Mouse (Mus musculus): ENCODE results near the gene Prickle4. TPM values are rescaled to one million over a fixed set of nuclear protein-coding genes. Genes with fewer than 3 reads are reported as not detected.

Prickle4 gene
- polyA plus RNA-seq, 1 experiment from 2014 or later: 0.57 TPM

DNA sequence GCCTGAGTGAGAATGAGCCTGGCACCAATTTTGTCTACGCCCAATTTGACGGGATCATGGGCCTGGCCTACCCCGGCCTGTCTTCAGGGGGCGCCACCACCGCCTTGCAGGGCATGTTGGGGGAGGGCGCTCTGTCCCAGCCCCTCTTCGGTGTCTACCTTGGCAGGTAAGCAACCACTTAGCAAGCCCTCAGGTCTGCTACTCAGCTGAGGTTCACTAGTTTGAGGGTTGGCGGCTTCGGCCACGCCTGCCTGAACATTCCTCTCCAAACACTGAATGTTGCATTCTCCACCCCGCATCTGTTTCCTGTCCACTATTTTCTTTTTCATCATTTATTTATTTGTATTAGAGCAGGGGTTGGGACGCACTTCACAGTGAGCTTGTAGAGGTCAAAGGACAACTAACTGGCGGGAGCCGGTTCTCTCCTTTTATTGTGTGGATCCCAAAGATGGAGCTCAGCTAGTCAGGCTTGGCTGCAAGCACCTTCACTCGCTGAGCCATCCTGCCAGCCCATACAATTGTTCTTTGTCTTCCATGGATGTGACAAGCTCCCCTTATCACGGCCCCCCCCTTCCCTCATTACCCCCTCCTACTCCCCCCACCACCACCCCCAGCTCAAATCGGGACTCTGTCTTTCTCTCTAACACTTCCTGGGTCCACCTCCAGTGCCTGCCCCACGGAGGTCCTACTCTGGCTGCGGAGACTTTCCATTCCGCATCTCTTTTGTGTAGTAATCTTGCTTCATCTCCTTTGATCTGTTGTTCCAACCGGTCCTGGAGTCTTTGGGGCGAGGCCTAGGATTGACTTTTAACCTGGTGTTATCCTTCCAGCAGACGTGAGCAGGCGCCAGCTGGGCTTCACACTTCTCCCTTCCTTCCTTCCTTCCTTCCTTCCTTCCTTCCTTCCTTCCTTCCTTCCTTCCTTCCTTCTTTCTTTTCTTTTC, 36.4 kb upstream of the Prickle4 start:
- H3K4me1 ChIP-seq: no peaks in the 10 kb centered on the region
- no peaks in the 10 kb centered on the region for H3K9me3 ChIP-seq
- H3K36me3 ChIP-seq: no peaks in the 10 kb centered on the region
- no peak for ATAC-seq (ENCODE audit: low FRiP score, low read depth)
- no peak overlapping the region for H3K27ac ChIP-seq (replicated peaks)
- H3K4me2 ChIP-seq (replicated peaks): no peak overlapping the region
- H3K9ac ChIP-seq (replicated peaks): no peak overlapping the region
- no peak overlapping the region for H3K4me3 ChIP-seq
- no peaks in the 10 kb centered on the region; the same call in 1 of the 2 replicates for H3K27me3 ChIP-seq
- WGBS: 43% methylated on average over 24 of the region's 24 CpGs

DNA sequence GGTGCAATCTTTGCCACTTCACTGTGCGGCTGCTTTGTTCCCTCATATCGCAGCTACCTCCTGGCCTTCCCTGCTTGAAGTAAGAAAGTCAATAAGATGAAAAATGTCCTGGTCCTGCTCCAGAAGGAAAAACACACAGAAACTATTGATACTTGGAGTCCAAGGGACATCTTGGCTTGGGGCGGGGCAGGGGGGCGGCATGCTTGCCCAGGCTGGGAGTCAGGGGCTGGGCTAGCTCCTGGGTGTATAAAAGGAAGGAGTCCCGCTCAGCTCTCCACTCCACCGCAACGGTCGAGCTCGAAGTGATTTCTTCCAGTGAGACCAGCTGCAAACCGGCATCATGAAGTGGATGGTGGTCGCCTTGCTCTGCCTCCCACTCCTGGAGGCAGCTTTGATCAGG, 32.0 kb upstream of the Prickle4 start, which contains the start of gene Pgc:
Gene Pgc (plus strand): TSS at position 277 of the 400 bp plus-strand sequence.
- Histone ChIP-seq H3K4me1 (no peaks in the 10 kb centered on the region), H3K27ac (replicated peaks) (no peak within 1 kb of the TSS), H3K4me2 (replicated peaks) (no peak within 1 kb of the TSS), H3K9me3 (no peaks in the 10 kb centered on the region), H3K27me3 (no peaks in the 10 kb centered on the region; the same call in 1 of the 2 replicates), H3K9ac (replicated peaks) (no peak within 1 kb of the TSS), H3K4me3 (no peak within 1 kb of the TSS), H3K36me3 (no peaks in the 10 kb centered on the region)
- WGBS: 86% methylated on average over 11 of the region's 11 CpGs
- ATAC-seq (ENCODE audit: low FRiP score, low read depth): no peak

DNA sequence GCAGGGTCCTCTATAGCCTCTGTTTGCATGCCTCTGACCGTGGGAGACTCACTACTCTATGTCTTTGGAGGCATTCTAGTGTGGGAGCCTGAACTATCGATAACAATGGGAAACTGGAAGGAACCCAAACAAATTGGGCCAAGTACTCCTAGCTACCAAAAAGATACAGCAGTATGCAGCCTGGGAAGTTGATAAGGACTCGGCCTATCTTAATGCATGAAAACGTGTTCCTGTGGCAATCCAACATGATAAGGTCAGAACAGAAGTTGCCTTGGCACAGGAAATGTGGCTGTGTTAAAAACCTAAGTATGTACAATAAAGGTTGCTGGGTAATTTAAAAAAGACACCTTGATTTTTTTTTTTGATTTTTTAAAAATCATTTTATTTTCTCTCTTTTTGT, 26.6 kb upstream of the Prickle4 start:
- Histone ChIP-seq H3K9me3 (no peaks in the 10 kb centered on the region), H3K4me3 (no peak overlapping the region), H3K4me1 (no peaks in the 10 kb centered on the region), H3K27me3 (0 out of 2 replicates have a peak, but pooled peaks cover 3% of the 10 kb centered on the region), H3K27ac (replicated peaks) (no peak overlapping the region), H3K36me3 (no peaks in the 10 kb centered on the region), H3K9ac (replicated peaks) (no peak overlapping the region), H3K4me2 (replicated peaks) (no peak overlapping the region)
- 86% methylated on average over 4 of the region's 4 CpGs for WGBS
- no peak for ATAC-seq (ENCODE audit: low FRiP score, low read depth)

DNA sequence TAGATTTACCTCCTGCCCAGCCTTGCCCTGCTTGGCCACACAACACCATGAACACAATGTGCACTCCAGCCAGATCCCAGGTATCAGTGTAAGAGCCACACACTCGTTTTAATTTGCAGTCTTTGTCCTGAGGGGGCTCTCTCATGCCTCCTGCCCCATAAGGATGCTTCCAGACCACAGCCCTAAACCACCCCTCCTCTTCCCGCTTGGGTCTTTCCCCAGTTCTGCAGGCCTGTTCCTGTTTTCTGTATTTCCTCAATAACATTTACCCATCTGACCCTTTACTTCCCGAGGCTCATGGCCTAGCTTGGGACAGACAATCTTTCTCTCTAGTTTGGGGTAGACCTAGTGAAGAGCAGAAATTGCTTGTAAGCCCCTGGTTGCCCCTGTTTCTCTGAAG, 20.5 kb upstream of the Prickle4 start:
- Histone ChIP-seq H3K4me1 (no peaks in the 10 kb centered on the region), H3K4me3 (no peak overlapping the region), H3K36me3 (no peaks in the 10 kb centered on the region), H3K9me3 (no peaks in the 10 kb centered on the region), H3K27ac (replicated peaks) (no peak overlapping the region), H3K9ac (replicated peaks) (no peak overlapping the region), H3K4me2 (replicated peaks) (no peak overlapping the region), H3K27me3 (0 out of 2 replicates have a peak, but pooled peaks cover 3% of the 10 kb centered on the region)
- WGBS: 72% methylated on average over 3 of the region's 3 CpGs
- no peak for ATAC-seq (ENCODE audit: low FRiP score, low read depth)

DNA sequence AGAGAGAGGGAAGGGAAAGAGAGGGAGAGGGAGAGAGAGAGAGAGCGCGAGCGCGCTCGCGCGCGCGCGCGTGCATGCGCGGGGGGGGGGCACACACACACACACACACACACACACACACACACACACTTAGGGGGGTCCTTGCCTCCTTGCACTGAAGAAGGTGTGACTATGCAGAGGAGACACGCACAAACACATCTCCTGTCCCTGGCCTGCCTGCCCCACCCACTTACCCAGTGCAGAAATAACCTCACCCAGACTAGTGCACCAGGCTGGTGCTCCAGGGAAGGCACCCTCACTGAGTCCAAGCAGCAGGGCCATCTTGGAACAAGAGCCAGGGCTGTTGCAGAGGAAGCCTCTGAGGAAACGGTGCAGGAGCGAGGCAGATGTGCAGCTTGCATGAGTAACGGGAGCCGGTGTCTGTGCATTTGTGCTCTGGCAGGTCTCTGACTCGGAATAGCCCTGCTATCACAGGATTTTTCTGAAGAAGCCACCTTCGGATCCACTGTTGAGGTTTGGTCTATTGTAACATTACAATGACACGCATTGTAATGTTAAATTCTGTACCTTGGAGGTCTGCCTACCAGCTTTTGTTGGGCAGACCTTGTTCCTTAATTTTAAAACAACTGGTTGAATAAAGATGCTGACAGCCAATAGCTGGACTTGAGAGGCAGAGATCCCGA, 18.5 kb upstream of the Prickle4 start:
- no peak for ATAC-seq (ENCODE audit: low FRiP score, low read depth)
- Histone ChIP-seq H3K27ac (replicated peaks) (no peak overlapping the region), H3K4me2 (replicated peaks) (no peak overlapping the region), H3K36me3 (no peaks in the 10 kb centered on the region), H3K4me1 (no peaks in the 10 kb centered on the region), H3K9me3 (no peaks in the 10 kb centered on the region), H3K27me3 (0 out of 2 replicates have a peak, but pooled peaks cover 1% of the 10 kb centered on the region), H3K4me3 (no peak overlapping the region), H3K9ac (replicated peaks) (no peak overlapping the region)
- WGBS: 50% methylated on average over 10 of the region's 22 CpGs

DNA sequence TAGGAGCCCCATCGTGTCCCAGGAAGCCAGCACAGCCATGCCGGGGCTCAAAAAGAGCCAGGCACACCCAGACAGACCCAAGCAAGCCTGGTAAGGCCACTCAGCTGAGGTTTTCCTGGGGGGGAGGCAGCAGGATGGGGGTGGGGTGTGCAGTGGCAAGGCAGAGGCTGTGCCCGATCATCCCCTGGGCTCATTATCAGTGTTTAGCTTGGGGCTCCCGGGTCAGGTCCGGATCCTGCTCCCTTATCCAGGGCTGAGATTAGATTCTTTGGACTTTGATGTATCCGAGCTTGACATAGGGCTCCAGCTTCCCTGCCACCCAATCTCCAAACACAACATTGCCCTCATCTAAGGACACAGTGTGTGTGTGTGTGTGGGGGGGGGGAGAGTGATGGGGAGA, 17.3 kb upstream of the Prickle4 start:
- WGBS: 67% methylated on average over 6 of the region's 6 CpGs
- Histone ChIP-seq H3K4me3 (no peak overlapping the region), H3K36me3 (no peaks in the 10 kb centered on the region), H3K27ac (replicated peaks) (no peak overlapping the region), H3K4me2 (replicated peaks) (no peak overlapping the region), H3K4me1 (no peaks in the 10 kb centered on the region), H3K9me3 (no peaks in the 10 kb centered on the region), H3K27me3 (no peaks in the 10 kb centered on the region), H3K9ac (replicated peaks) (no peak overlapping the region)
- ATAC-seq (ENCODE audit: low FRiP score, low read depth): no peak

DNA sequence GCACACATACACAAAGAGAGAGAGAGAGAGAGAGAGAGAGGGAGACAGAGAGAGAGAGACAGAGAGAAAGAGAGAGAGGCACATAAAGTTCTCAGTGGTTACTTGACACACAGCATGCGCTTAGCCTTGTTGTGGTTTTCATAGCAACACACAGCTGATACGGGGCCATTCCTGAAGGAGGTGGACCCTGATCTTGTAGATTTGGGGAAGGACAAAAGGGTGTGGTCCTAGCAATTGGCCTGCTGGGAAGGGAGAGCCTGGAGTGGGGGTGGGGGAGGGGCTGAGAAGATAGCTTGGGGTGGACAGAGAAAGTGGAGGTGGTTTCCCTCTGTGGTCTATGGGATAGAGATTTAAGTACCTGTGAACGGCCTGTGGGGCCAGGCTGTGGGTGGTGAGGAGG, 15.5 kb upstream of the Prickle4 start:
- ATAC-seq (ENCODE audit: low FRiP score, low read depth): no peak
- H3K27ac ChIP-seq (replicated peaks): no peak overlapping the region
- no peak overlapping the region for H3K4me2 ChIP-seq (replicated peaks)
- WGBS: 79% methylated on average over 3 of the region's 3 CpGs
- H3K36me3 ChIP-seq: no peaks in the 10 kb centered on the region
- no peaks in the 10 kb centered on the region for H3K27me3 ChIP-seq
- no peak overlapping the region for H3K9ac ChIP-seq (replicated peaks)
- no peak overlapping the region for H3K4me3 ChIP-seq
- no peaks in the 10 kb centered on the region for H3K9me3 ChIP-seq
- H3K4me1 ChIP-seq: no peaks in the 10 kb centered on the region

DNA sequence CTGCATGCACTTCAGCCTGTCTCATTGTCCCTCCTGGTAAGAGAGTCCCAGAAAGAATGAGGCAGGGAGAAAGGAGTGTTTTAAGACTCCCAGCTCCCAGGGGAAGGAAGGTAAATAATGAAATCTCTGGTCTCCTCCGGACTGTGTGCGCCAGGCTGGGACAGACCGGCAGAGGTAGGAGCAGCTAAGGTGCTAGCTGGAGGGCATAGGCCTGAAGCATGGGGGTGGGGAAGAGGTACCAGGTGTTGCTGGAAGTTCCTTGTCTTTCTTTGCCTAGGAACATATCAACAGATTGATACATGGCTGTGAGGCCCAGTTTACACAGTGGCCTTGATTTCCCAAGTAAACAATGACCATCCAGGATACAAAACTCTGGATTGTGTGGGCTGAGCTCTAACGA, 14.4 kb upstream of the Prickle4 start:
- no peak overlapping the region for H3K4me2 ChIP-seq (replicated peaks)
- H3K4me1 ChIP-seq: no peaks in the 10 kb centered on the region
- no peak overlapping the region for H3K27ac ChIP-seq (replicated peaks)
- no peaks in the 10 kb centered on the region for H3K9me3 ChIP-seq
- H3K27me3 ChIP-seq: no peaks in the 10 kb centered on the region
- no peak overlapping the region for H3K4me3 ChIP-seq
- no peak overlapping the region for H3K9ac ChIP-seq (replicated peaks)
- WGBS: 81% methylated on average over 4 of the region's 4 CpGs
- H3K36me3 ChIP-seq: 0 out of 2 replicates have a peak, but pooled peaks cover 5% of the 10 kb centered on the region
- ATAC-seq (ENCODE audit: low FRiP score, low read depth): no peak

DNA sequence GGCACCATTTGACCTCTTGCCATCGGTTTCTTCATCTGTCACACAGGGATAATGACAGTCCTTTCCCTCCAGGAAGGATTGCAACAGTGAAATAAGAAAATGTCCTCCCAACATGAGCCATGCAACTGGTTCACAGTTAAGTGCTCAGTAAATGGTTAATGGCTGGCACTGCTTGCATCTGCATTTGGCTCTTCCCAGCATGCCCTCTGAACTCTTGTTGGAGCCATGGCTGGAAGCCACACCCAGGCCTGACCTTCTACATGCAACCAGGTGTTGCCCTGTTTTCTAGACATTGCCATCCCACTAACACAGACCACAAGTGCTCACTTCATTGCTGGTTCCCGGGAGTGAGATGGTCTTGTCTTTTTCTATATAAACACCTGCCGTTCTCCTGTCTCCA, 13.4 kb upstream of the Prickle4 start:
- ATAC-seq (ENCODE audit: low FRiP score, low read depth): no peak
- Histone ChIP-seq H3K4me1 (0 out of 2 replicates have a peak, but pooled peaks cover 3% of the 10 kb centered on the region), H3K27ac (replicated peaks) (no peak overlapping the region), H3K36me3 (peaks cover 14% of the 10 kb centered on the region; the same call in 1 of the 2 replicates), H3K9me3 (no peaks in the 10 kb centered on the region), H3K9ac (replicated peaks) (no peak overlapping the region), H3K27me3 (peaks cover 8% of the 10 kb centered on the region), H3K4me3 (no peak overlapping the region), H3K4me2 (replicated peaks) (no peak overlapping the region)
- 88% methylated on average over 3 of the region's 3 CpGs for WGBS

DNA sequence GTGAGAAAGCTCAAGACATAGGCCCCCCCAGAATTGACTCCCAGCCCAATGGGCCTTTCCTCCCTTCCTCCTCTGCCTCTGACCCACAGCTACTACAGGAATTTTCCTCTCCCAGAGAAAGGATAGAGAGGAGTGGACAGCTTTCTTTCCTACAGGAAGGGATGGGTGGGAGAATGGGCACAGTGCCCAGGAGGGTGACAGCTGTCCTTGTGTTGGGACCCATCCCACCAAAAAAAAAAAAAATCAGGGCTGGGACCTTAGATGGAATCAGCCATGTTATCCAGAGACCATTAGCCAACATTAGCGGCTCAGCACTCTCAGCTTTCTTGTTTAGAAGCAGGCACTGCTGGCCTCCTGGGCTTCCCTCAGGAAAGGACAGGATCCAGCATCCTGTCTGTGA, 11.7 kb upstream of the Prickle4 start:
- H3K9me3 ChIP-seq: no peaks in the 10 kb centered on the region
- no peak for ATAC-seq (ENCODE audit: low FRiP score, low read depth)
- peaks cover 18% of the 10 kb centered on the region for H3K27me3 ChIP-seq
- H3K4me2 ChIP-seq (replicated peaks): no peak overlapping the region
- 0 out of 2 replicates have a peak, but pooled peaks cover 3% of the 10 kb centered on the region for H3K4me1 ChIP-seq
- no peak overlapping the region for H3K4me3 ChIP-seq
- WGBS: 80% methylated on average over 1 of the region's 1 CpGs
- no peak overlapping the region for H3K9ac ChIP-seq (replicated peaks)
- H3K27ac ChIP-seq (replicated peaks): no peak overlapping the region
- H3K36me3 ChIP-seq: peaks cover 29% of the 10 kb centered on the region

DNA sequence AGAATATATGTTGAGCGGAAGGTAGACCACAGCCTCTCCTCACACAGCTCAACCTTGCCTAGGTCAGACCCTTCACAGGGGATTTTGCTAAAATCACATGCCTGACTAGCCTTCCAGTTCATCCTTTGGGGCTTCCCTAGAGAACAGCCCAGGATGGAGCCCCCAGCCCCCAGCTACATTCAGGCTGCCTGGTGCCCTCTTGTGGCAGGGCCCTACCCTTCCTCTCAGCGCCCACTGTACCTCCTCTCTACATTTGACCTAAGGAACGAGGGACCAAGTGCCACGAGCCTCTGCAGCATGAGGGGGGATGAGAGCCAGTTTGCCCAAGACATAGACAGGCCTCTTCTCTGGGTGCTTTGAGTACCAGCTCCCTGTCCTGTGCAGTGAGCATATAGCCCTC, 10.2 kb upstream of the Prickle4 start:
- no peak for ATAC-seq (ENCODE audit: low FRiP score, low read depth)
- Histone ChIP-seq H3K4me2 (replicated peaks) (no peak overlapping the region), H3K27ac (replicated peaks) (no peak overlapping the region), H3K27me3 (peaks cover 18% of the 10 kb centered on the region), H3K9me3 (no peaks in the 10 kb centered on the region), H3K4me3 (no peak overlapping the region), H3K4me1 (0 out of 2 replicates have a peak, but pooled peaks cover 3% of the 10 kb centered on the region), H3K36me3 (peaks cover 40% of the 10 kb centered on the region), H3K9ac (replicated peaks) (no peak overlapping the region)
- 84% methylated on average over 4 of the region's 4 CpGs for WGBS

DNA sequence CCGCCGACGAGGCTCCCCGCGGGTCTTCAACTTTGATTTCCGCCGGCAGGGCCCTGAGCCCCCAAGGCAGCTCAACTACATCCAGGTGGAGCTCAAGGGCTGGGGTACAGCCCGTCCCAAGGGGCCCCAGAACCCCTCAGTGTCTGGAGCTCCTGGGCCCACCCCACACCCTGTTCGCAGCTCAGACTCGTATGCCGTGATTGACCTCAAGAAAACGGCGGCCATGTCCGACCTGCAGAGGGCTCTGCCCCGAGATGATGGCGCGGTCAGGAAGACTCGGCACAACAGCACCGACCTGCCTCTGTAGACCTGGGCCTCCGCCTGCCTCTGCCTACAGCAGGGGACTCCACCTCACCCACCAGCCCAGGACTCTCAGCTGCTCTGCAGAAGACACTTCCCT, 9.0 kb upstream of the Prickle4 start:
- no peaks in the 10 kb centered on the region for H3K9me3 ChIP-seq
- H3K4me3 ChIP-seq: no peak overlapping the region
- H3K9ac ChIP-seq (replicated peaks): 0 out of 2 replicates have a peak overlapping the region, but pooled peaks have one; percentile 12
- H3K4me1 ChIP-seq: 0 out of 2 replicates have a peak, but pooled peaks cover 3% of the 10 kb centered on the region
- WGBS: 29% methylated on average over 20 of the region's 20 CpGs
- H3K4me2 ChIP-seq (replicated peaks): no peak overlapping the region
- peaks cover 44% of the 10 kb centered on the region for H3K36me3 ChIP-seq
- no peak overlapping the region for H3K27ac ChIP-seq (replicated peaks)
- no peak for ATAC-seq (ENCODE audit: low FRiP score, low read depth)
- H3K27me3 ChIP-seq: peaks cover 18% of the 10 kb centered on the region
